Mouse (Mus musculus): ENCODE data around the gene AL731706.1.
"Not testable (repeated sequence)": the region's sequence is repeated elsewhere in the genome, so short reads cannot be mapped to it uniquely, and the experiment has no call there.

AL731706.1 gene

DNA sequence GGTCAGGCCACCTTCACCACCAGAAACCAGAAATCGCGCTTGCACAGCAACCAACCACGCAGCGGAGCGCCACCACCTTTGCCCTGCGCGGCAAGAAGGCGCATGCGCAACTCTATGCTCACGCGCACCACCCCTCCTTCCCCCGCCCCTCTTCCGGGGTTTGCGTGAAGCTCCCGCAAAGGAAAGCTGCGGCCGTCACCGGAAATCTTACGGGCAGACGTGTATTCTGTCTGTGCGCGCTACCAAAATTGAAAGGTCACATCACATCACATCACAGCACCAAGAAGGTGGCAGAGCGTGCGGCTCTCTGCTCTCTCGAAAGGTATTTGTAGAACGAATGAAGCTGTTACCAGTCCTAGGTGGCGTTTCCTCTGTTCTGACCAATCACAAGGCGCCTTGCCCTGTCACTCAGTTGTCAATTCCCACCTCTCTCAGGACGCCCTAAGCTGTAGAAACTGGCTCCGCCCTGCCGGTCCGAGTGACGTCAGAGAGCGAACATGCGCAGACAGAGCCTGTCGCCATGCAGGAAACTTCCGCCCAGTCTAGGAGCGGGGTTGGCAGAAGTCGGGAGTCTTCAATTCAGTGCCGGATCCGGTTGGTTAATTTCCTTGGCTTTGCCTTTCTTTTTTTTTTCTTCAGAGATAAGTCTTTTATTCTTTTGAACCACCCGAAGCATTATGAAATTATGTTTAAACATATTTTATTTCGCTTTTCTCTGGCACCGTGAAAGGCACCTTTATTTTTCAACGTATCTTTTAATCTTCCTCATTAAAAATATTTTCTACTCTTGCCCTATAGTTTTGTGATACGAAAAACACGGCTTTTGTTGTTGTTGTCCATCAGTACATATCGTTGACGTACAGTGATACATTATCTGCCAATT lies at the start of gene AL731706.1, which contains the start of the genes Slx4ip and Mkks:
Gene AL731706.1, minus strand, starts transcription at position 322 of the 883 bp plus-strand sequence.
Gene Slx4ip, plus strand, starts transcription at position 151 of the 883 bp plus-strand sequence.
Gene Mkks, minus strand, starts transcription at position 322 of the 883 bp plus-strand sequence.
- peak; percentile 100 for DNase-seq (ENCODE audit: low read depth)

DNA sequence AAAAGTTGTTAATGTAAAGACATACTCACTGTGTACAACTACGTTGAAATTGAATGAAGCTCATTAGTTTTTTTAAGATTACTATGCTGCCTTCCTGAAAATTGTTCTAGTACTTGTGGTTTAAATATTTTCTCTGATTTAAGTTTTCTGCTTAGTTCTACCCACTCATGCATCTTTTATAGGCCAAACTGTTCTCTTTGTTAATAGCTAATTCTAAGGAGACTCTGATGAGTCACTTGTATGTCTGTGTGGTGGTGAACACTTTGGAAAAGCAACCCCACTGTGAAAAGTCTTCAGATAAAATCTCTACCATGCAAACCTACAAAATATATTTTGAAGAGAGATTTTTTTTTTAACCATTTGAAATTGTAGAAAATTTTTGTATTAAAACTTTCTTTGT lies 47.1 kb upstream of the AL731706.1 start:
- no peak for DNase-seq (ENCODE audit: low read depth)

DNA sequence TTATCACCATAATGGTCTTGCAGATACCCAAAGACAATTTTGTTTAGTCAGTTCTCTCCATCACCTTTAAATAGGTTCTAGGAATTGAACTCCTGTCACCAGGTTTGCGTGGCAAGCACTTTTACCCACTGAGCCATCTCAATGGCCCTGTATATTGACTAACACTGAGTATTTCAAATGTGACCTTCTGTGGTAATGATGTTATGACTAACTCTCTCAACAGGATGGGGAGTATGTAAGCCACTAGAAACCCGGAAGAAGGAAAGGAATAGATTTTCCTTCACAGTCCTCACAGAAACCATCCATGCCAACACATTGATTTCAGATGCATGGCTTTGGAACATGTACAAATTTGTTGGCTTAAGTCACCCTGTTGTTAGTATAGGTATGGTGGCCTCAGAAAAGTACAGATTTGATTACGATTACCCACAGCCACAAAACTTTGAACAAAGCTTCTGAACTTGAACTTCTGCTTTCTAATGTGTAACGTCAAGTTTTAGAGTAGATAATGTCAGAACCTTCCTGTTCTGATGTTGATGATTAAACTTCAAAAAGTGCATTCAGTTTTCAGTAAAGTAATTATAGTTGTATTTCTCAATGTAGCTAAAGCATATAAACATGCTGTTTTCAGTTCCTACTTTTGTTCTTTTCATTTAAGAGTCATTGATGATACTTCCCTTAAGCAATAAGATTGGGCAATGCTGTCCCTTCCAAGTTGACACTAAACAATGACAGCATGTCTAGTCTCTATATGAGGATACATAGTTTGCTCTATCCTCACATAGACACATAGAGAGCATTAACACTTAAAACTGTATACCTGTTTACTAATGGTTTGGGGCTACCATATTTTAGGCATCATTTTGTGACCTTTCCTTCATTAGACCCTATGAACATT lies 45.5 kb upstream of the AL731706.1 start:
- no peak for DNase-seq (ENCODE audit: low read depth)

DNA sequence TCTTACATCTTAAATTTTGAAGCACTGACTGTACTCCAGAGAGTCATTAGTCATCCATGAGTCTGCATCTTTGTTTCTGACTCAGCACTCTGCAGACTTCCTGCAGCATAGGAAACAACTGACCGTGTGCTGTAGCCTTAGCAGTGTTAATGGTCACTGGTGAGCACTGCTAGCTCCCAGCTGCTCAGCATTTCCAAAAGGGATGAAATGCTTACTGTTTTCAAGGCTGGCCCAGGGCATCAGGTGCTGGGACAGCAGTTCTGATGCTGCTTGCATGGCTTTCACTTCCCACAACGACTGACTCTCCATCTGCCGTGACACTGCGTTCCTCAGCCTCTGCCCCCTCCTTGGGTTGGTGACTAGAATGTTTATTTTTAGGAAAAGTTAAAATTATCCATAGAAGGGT lies 29.8 kb upstream of the AL731706.1 start:
- DNase-seq (ENCODE audit: low read depth), result peak; percentile 85

DNA sequence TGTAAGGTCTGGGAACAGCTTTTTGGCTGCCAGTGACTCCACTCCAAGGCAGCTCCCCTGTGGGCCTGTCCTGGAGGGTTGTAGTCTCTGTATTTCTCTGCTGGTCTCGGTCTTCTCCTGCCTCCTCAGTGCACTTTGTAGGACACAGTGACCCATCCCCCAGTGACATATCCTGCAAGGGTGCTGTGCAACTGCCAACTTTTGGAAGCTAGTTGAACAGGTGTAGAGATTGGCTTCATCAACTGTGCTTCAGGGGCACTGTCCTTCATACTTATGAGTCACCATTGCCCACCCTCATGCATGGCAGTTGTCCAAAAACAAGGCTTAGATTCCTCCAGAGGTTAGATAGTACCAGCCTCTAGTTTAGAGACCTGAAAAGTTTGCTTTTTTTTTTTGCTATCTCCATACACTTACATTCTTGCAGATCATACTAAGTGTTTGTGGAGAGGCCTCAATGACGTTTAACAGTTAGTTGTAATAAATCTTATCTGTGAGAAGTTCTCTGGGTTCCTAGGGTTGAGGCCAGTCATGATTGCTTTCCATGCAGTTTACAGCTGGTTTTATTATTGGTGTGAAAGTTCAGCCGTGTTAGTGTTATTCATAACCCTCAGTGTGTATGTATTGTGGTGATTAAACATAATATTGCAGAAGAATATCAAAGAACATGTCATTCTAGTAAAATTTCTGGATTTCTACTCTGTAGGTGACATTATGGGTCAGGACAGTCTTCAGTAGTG lies 29.2 kb upstream of the AL731706.1 start:
- DNase-seq (ENCODE audit: low read depth), result peak; percentile 17

DNA sequence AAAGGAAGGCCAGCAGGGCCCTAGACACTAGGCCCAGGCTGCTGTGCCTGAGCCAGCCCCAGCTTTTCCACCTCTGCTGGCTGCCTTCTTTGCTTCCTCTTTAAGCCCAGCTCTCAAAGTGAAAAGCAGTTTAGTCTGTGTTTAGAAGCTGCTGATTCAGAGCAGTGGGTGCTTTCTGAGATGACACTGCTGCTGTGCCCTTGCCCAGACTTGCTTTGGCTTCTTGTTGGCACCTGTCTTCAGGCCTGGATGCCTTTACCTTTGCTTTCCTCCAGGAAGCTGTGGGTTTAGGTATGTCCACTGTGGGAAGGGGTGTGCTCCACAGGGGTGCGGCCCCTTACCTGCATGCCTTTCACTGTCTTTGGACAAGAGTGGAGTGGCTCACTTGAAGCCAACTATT lies 28.2 kb upstream of the AL731706.1 start:
- DNase-seq (ENCODE audit: low read depth), result no peak

DNA sequence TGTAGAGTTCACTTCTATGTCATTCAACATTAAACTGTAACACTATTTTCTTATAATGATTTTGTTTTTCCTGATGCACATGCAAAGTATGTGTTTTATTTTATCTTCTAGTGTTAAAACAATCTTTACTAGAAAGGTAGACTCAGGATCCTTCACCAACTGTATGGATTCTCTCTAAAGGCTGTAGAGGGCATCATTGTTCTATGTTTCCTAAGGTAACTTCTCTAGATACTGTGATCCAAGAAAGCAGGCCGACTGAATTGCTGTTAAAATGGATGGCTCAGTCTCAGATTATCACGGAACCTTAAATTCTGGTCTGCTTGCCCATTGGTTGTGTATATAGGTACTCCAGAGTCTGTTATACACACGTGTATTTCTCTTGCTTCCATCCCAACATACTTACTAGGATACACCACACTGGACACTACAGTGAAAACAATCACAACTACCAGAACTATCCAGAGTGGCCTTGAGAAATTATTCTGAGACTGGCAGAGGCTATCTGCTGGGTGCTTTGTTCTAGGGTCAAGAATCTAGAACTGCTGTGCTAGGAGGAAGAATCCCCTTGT lies 23.2 kb upstream of the AL731706.1 start:
- peak; percentile 64 for DNase-seq (ENCODE audit: low read depth)

DNA sequence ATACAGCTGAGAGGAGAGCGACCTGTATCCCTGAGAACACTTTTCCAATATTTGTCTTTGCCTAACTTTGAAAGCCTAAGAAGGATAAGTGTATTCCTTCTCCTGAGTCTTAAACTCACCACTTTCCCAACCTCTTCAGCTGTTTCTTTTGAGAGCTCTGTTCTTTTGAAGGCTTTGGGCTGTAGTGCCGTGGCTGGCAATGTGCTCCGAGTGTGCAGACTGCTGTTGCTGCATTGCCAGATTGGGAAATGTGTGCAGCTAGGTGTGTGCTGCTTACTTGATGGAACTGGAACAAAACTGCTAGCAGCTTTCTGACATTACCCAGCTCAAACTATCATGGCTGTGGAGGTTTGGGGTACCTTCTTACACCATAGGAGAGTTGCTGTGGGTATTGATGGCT lies 21.8 kb upstream of the AL731706.1 start:
- no peak for DNase-seq (ENCODE audit: low read depth)

DNA sequence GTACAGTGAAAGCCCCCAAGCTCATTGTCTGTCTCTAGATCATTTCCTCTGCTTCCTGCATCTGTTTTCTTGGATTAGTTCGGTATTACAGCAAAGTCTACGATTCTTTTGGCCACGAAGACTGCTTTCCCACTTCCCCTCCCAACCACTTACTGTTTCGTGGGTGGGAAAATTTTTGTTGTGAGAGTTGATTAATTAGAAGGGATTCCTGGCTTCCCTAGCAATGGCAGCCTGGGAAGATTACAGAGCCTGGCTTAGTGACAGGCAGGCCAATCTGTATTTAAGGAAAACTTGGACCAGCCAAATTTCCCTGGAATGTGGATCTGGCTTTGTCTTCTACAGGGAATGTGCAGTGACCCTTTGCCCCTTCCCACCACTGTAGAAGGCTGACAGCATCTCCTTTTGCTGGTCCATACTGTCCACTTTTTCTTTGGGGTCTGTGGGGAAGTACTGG lies 20.8 kb upstream of the AL731706.1 start:
- DNase-seq (ENCODE audit: low read depth), result no peak

DNA sequence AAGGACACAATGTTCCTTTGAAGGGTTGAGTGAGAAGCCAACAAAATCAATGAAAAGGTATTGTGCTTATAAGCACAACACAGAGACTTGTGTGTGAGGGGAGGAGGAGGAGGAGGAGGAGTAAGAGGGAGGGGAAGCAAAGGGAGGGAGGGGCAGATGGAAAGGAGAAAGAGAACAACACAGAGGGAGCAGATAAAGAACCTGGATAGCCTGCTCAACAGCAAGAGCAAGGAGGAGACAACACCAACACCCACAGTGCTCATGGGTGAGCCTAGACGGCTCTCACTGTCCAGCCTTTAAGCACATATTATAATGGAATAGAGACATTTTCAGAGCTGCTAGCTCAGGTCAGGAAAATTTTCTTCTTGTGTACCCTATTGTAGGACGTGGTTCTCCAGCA lies 18.1 kb upstream of the AL731706.1 start:
- DNase-seq (ENCODE audit: low read depth), result no peak

DNA sequence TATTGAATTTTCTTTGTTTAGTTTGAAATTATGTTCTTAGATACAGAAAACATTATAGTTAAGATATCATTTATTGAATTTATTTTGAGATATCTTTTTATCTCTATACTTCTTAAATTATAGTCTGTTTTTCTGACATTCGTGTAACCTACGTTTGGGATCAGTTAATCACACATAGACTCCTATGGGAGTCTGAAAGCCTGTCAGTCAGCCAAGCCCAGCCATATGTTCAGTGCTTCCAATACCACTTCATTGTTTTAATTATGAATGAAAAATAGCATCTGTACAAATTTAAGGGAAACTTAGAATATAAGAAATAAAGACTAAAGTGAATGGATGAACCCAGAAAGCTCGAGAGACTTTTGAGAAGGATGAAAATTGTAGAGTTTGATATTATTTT lies 17.4 kb upstream of the AL731706.1 start:
- no peak for DNase-seq (ENCODE audit: low read depth)

DNA sequence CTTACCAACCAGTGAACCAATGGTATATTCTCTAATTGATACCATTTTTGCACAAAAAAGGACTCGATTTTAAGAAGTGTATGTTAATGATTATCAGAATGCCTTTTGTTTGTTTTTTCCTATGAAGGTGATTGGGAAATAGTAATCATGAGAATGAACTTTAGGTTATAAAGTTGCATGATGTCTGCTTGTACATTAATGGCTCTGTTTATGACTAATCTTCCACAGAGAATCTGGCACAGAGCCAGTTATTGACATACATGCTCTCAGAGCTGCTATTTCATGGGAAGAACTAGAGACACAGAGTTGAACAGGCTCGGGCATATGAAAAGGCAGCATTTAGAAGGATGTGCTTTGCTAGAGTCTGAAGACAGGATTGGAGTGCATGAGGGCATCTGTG lies 4.9 kb upstream of the AL731706.1 start:
- DNase-seq (ENCODE audit: low read depth), result peak; percentile 59

DNA sequence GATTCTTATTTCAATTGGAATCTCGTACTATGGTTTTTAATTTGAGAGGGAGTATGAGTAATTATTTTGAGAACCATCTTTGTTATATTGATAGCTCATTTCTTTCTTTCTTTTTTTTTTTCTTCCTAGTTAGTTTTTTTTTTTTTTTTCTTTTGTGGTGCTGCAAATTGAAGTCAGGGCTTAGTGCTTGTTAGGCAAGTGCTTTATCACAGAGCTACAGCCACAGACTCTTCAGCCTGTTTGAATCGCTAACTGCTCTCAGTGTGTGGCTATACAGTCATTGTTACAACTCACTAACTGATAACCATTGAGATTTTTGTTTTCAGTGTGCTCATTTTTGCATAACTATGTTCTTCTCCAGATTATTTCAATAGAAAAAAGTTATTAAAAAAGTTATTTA lies 3.3 kb upstream of the AL731706.1 start:
- no peak for DNase-seq (ENCODE audit: low read depth)

DNA sequence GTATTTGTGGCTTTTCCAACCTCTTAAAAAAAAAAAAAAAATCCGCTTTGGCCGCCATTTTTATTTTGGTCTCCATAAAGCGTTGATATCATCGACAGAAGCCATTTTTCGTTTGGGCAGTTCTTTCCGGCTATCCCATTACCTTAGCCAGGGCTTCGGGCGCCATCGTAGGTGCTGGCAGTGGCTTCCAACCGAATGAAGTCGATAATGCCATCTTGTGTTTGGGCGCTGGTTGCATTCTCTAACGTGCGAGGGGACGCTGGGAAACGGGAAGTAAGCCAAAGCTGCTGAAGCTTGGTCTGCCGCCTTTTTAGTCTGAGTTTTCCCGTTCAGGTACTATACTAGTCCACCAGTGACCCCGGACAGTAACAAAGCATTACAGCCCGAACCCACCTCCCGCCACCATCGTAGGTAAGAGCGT lies 772 bp upstream of the AL731706.1 start:
- DNase-seq (ENCODE audit: low read depth), result peak; percentile 98

DNA sequence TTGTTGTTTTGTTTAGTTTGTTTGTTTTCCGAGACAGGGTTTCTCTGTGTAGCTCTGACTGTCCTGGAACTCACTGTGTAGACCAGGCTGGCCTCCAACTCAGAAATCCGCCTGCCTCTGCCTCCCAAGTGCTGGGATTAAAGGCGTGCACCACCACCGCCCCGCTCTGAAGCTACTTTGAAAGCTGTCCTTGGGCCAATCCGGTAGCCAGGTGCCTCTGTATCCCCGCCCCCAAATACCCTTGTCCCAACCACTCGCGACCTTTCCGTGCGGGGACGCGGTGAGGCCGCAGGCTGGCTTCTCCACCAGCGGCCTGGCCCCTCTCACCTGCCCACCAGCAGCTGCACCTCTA lies 497 bp downstream of the AL731706.1 start:
- DNase-seq (ENCODE audit: low read depth), result not testable (repeated sequence)

DNA sequence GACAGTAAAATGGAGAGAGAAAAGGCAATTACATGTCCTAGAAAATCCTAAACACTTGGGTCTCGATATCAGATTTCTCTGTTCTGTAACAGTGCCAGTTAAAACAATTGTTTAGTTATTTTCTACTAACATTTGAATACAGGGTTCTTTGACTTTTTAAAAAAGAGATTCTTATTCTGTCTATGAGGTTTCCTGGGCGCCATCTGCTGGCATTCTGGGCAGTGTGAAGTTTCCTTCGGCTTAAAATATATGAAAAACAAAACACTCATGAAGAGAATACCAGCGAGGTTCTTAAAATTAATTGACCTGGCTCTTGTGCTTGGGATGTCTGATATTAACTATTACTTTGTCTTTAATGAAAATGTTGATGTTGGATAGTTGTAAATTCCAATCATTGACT lies 4.3 kb downstream of the AL731706.1 start:
- peak; percentile 77 for DNase-seq (ENCODE audit: low read depth)

DNA sequence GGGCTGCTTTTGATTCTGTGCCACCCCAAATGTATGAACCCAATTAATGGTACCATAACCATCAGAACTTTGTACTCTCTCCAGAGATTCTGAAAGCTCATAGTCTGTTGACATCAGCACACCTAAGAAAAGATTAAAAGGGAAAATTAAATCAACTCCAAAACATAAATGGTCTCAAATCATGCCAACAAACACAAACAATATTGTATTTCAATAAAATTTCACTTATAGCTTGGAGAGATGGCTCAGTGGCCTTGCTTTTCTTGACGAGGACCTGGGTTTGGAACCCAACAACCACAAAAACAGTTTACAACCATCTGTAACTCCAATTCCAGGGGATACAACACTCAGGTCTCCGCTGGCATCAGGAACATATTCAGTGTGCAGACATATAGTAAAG lies 5.6 kb downstream of the AL731706.1 start, which contains the start of gene AL731706.2:
Gene AL731706.2, minus strand, starts transcription at position 101 of the 400 bp plus-strand sequence.
- no peak for DNase-seq (ENCODE audit: low read depth)

DNA sequence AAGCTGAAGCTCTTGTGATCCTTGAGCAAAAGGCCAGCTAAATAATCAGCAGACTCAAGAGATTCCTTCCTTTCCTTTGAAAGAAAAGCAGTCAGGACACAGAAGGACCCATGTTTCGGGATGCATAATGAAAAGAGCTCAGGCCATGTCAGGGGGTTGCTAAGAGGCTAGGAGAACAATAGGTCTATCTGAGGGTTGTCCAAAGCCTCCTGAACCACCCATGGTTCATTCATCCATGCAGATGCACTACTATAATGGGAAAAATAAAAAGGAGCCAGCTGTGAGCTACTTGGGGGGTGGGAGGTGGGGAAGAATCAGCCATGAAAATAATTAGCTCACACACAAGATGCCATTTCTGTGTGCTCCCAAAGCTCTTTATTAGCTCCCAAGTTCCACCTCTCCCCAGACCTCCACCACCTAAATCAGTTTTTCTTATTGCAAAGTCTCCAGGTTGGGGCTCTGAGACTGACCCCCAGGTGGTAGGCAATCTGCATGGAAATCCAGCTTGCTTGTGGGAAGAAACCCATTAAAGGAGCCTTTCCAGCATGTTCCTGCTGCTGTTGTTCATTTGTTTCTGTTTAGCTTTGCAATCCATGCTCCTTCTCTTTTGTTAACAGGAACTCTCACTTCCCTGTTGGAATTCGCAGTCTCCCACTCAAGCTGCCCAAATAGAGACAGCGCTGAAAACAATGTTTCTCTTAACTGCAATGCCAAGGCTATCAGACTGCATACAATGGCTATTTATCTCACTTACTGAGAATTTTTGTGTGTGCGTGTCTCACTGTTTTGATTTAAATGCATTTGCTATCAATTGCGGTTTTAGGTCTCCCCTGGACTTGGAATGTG lies 36.4 kb downstream of the AL731706.1 start:
- no peak for DNase-seq (ENCODE audit: low read depth)

DNA sequence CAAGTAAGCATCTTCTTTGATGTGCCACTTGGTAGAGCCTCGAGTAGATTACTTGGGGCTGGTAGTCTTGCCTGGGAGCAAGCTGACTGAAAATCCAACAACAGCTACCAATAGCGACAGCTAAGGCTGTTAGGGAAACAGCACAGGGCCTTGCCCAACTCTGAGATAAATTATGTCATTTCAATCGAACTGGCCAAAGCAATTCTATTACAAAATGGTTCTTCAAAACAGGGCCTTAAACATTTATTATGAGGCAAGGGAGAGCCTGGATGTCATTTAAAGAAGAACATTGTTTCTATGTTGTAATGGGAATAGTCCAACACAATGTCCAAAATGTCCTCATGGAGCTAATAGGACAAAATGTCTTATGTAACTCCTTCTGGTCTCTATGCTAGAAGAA lies 40.8 kb downstream of the AL731706.1 start:
- DNase-seq (ENCODE audit: low read depth), result no peak

DNA sequence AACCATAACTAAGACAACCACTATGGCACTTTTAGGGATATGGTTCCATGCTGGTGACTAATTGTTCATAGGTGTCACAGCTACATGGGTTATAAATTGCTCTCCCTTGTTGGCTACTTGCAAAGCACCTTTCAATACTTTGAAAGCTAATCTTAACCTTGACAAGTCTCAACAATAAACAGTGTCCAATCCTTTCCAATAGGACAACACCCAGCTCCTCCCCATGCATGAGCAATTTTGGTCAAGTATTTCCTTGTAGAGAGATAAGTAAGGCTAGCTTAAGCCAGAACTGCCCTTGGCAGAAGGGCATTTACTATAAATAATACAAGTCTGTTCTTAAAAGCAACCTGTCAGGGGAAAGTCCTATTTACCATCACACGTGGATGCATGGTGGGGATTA lies 53.2 kb downstream of the AL731706.1 start:
- no peak for DNase-seq (ENCODE audit: low read depth)

DNA sequence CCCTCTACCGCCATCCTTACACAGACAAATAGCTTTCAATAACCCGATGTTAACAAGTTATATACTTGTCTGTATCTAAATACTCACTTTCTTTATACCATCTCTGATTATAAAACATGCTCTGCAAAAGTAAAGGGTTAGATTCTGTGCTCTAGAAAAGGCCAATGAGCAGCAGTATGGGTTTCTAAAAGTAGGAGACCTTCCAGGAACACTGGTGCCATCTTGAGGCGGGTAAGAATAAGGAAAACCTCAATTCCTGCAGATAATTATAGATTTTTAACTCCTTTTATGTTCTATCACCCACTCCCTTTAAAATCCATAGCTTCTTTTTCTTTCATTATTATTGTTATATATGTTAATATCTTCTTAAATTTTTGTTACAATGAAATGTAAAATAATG lies 55.3 kb downstream of the AL731706.1 start:
- peak; percentile 72 for DNase-seq (ENCODE audit: low read depth)

Measured in NIH3T3 (cell line).